In the genomic region with DNA sequence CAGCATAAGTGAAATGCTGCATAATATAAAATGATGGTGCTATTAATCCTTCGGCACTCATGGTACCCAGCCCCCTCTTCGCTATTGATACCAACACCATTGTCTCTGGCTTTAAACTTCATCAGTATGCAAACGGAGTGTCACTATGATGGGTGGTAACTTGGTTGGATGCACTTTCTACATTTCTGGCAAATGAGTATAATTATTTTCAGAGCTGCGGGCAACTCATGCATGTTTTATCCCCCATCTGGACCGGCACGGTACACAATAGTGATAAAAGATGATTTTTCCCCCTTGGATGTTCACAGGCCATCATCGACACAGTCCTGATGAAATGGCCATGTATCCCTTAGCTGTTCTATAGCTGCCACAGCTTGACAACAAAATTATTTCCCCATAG, we compare ENCODE assay signal across 15 mouse cellular contexts.
DNase-seq lines count a peak whose midpoint lies in the region; ATAC-seq and TF ChIP-seq lines count a peak whose summit lies in the region.
"Had no signal": no experiment of that assay in that cellular context is flagged by ENCODE, and none has a peak within 500 bp of the region (broad histone marks: within the 10 kb centered on the region; RNA-seq: fewer than 3 reads in every experiment).

No protein-coding gene starts in this region.

- H3K27ac ChIP-seq in forebrain, embryonic 16.5 days (ENCODE audit: low read length) = peak overlapping the region; percentile 94
- H3K27ac ChIP-seq in hindbrain, postnatal 0 days = peak overlapping the region; percentile 85
- peak overlapping the region; percentile 93 for H3K27ac ChIP-seq in neural tube, embryonic 12.5 days
- H3K27ac ChIP-seq: lung, embryonic 15.5 days had no signal

- H3K4me2 ChIP-seq in forebrain, embryonic 16.5 days (ENCODE audit: low read length) = peak overlapping the region; percentile 8
- H3K4me2 ChIP-seq in hindbrain, postnatal 0 days (ENCODE audit: low read depth, low read length) = peak overlapping the region; percentile 16; the same call in 1 of the 2 replicates
- no peak overlapping the region for H3K4me2 ChIP-seq in neural tube, embryonic 12.5 days (replicated peaks)
- H3K4me2 ChIP-seq: heart, embryonic 12.5 days; liver, embryonic 11.5 days; lung, embryonic 15.5 days had no signal

- H3K4me3 ChIP-seq in forebrain, embryonic 16.5 days (replicated peaks; ENCODE audit: low read length) = no peak overlapping the region
- no peak overlapping the region for H3K4me3 ChIP-seq in hindbrain, postnatal 0 days (ENCODE audit: low read length)
- no peak overlapping the region for H3K4me3 ChIP-seq in neural tube, embryonic 12.5 days
- H3K4me3 ChIP-seq: heart, embryonic 12.5 days; lung, embryonic 15.5 days had no signal

- H3K27me3 ChIP-seq in forebrain, embryonic 16.5 days (replicated peaks; ENCODE audit: control insufficient read depth, insufficient read depth, low read length) = no peaks in the 10 kb centered on the region
- no peaks in the 10 kb centered on the region for H3K27me3 ChIP-seq in hindbrain, postnatal 0 days (ENCODE audit: insufficient read depth, low read length)
- no peaks in the 10 kb centered on the region for H3K27me3 ChIP-seq in neural tube, embryonic 12.5 days (replicated peaks)
- H3K27me3 ChIP-seq: CH12.LX; heart, embryonic 12.5 days; lung, embryonic 15.5 days had no signal

- intact Hi-C loops in left cerebral cortex, postnatal 14 days (cut with DNase I) = no loop called here
- intact Hi-C loops in heart, postnatal 10 days (cut with DNase I) = no loop called here

- peak; percentile 23 to 33 for DNase-seq in cerebellum, postnatal 10 days
- DNase-seq in cerebellum, adult 11-12 months = no peak
- DNase-seq in hindbrain, postnatal 0 days (ENCODE audit: low spot score) = peak; percentile 54
- no peak for DNase-seq in left cerebral cortex, postnatal 14 days (ENCODE audit: low spot score in 2 of 2)
- no peak for DNase-seq in B cell, adult 2 months
- no peak for DNase-seq in heart, postnatal 10 days
- DNase-seq: adrenal gland, postnatal 25 days; heart, postnatal 4 days; kidney, adult 9 months had no signal

- TF ChIP-seq CTCF in hindbrain, postnatal 0 days (IDR thresholded peaks at IDR 0.05; ENCODE audit: low read depth) = no peak

- no peaks in the 10 kb centered on the region for H3K36me3 ChIP-seq in forebrain, embryonic 16.5 days (ENCODE audit: control insufficient read depth, insufficient read depth)
- no peaks in the 10 kb centered on the region for H3K36me3 ChIP-seq in hindbrain, postnatal 0 days (ENCODE audit: insufficient read depth, low read length)
- no peaks in the 10 kb centered on the region for H3K36me3 ChIP-seq in neural tube, embryonic 12.5 days
- H3K36me3 ChIP-seq: heart, embryonic 12.5 days; lung, embryonic 15.5 days had no signal

- ATAC-seq in forebrain, embryonic 16.5 days = peak; percentile 77
- peak; percentile 69 for ATAC-seq in hindbrain, postnatal 0 days
- peak; percentile 87 for ATAC-seq in neural tube, embryonic 12.5 days (ENCODE audit: low FRiP score, low read depth)

- no peak overlapping the region for H3K9ac ChIP-seq in forebrain, embryonic 16.5 days (replicated peaks; ENCODE audit: low read depth, low read length)
- H3K9ac ChIP-seq in hindbrain, postnatal 0 days (replicated peaks; ENCODE audit: low read length) = peak overlapping the region; percentile 24; the same call in 1 of the 2 replicates
- no peak overlapping the region for H3K9ac ChIP-seq in neural tube, embryonic 12.5 days
- H3K9ac ChIP-seq: heart, embryonic 12.5 days; lung, embryonic 15.5 days had no signal

- 12% methylated on average over 7 of the region's 7 CpGs for WGBS in forebrain, embryonic 16.5 days
- WGBS in hindbrain, postnatal 0 days = 19% methylated on average over 7 of the region's 7 CpGs
- 45% methylated on average over 7 of the region's 7 CpGs for WGBS in neural tube, embryonic 12.5 days

- H3K4me1 ChIP-seq in forebrain, embryonic 16.5 days (replicated peaks; ENCODE audit: control insufficient read depth, insufficient read depth, low read length) = peaks cover 31% of the 10 kb centered on the region
- peaks cover 23% of the 10 kb centered on the region for H3K4me1 ChIP-seq in hindbrain, postnatal 0 days (ENCODE audit: insufficient read depth, low read length)
- H3K4me1 ChIP-seq in neural tube, embryonic 12.5 days = peaks cover 25% of the 10 kb centered on the region
- H3K4me1 ChIP-seq: heart, embryonic 12.5 days had no signal

- H3K9me3 ChIP-seq in forebrain, embryonic 16.5 days (ENCODE audit: control insufficient read depth, low read length) = no peaks in the 10 kb centered on the region; the same call in 1 of the 2 replicates
- H3K9me3 ChIP-seq in hindbrain, postnatal 0 days (ENCODE audit: low read length) = no peaks in the 10 kb centered on the region
- no peaks in the 10 kb centered on the region for H3K9me3 ChIP-seq in neural tube, embryonic 12.5 days
- H3K9me3 ChIP-seq: heart, embryonic 12.5 days; lung, embryonic 15.5 days had no signal

Comparison
In these comparisons a context has a peak if more than half of its experiments do, and no peak if none do; other contexts are left out.
1. DNase-seq: peak in cerebellum, postnatal 10 days (2 of 2) and hindbrain, postnatal 0 days (single experiment); none in cerebellum, adult 11-12 months (single experiment), left cerebral cortex, postnatal 14 days (0 of 2), B cell, adult 2 months (0 of 2) and heart, postnatal 10 days (0 of 2).
2. Peak in every context shown above with its lines, with median percentiles within 50 percentile points of each other: ATAC-seq and H3K27ac ChIP-seq.